Mouse (Mus musculus): ENCODE measurements around the gene Nop9. TPM values are rescaled to one million over a fixed set of nuclear protein-coding genes. Genes with fewer than 3 reads are reported as not detected.

Nop9 gene
- polyA plus RNA-seq (2014; fragmentation: Nextera tagmentation; extraction: Ambion mirVana), result 70.6 and 76.1 TPM in 2 replicates

- peaks cover 12% of the 10 kb centered on the region for H3K36me3 ChIP-seq (ENCODE audit: control insufficient read depth, insufficient read depth, low read length)
- ATAC-seq (replicated peaks; ENCODE audit: low FRiP score) (peak; percentile 89), DNase-seq (ENCODE audit: low spot score) (peak; percentile 96)
- 2% methylated on average over 39 of the region's 48 CpGs for WGBS
- peak within 1 kb of the TSS; percentile 92 for H3K9ac ChIP-seq (ENCODE audit: low read depth, low read length)
- H3K27ac ChIP-seq (ENCODE audit: low read depth, low read length), result peak within 1 kb of the TSS; percentile 73
- peaks cover 19% of the 10 kb centered on the region for H3K4me1 ChIP-seq (replicated peaks; ENCODE audit: control insufficient read depth, insufficient read depth, low read length)
- peak within 1 kb of the TSS; percentile 98 for H3K4me2 ChIP-seq
- H3K9me3 ChIP-seq (ENCODE audit: control insufficient read depth, low read length), result no peaks in the 10 kb centered on the region
- peak within 1 kb of the TSS; percentile 96 for H3K4me3 ChIP-seq (ENCODE audit: low read depth, low read length)
- no peaks in the 10 kb centered on the region for H3K27me3 ChIP-seq (replicated peaks; ENCODE audit: control insufficient read depth, insufficient read depth, low read length)
Measured at GRCm38 (mm10) chr14:55745180-55745860, at the start of gene Nop9, which contains the start of gene Dhrs1. TSS of gene Nop9 (plus strand) at chr14:55745693. TSS of gene Dhrs1 (minus strand) at chr14:55745690.

GRCm38 (mm10) chr14:55697226-55697625, 48.3 kb upstream of the Nop9 start:
- DNase-seq (ENCODE audit: low spot score) (no peak), ATAC-seq (replicated peaks; ENCODE audit: low FRiP score) (no peak)
- no peaks in the 10 kb centered on the region for H3K9me3 ChIP-seq (ENCODE audit: control insufficient read depth, low read length)
- no peaks in the 10 kb centered on the region for H3K4me1 ChIP-seq (replicated peaks; ENCODE audit: control insufficient read depth, insufficient read depth, low read length)
- 62% methylated on average over 4 of the region's 4 CpGs for WGBS
- H3K27me3 ChIP-seq (replicated peaks; ENCODE audit: control insufficient read depth, insufficient read depth, low read length), result no peaks in the 10 kb centered on the region
- no peak overlapping the region for H3K4me3 ChIP-seq (ENCODE audit: low read depth, low read length)
- no peaks in the 10 kb centered on the region for H3K36me3 ChIP-seq (ENCODE audit: control insufficient read depth, insufficient read depth, low read length)
- H3K9ac ChIP-seq (ENCODE audit: low read depth, low read length), result no peak overlapping the region
- no peak overlapping the region for H3K4me2 ChIP-seq
- H3K27ac ChIP-seq (ENCODE audit: low read depth, low read length), result no peak overlapping the region

- WGBS, result 69% methylated on average over 9 of the region's 9 CpGs
- H3K9ac ChIP-seq (ENCODE audit: low read depth, low read length), result no peak overlapping the region
- peaks cover 7% of the 10 kb centered on the region for H3K4me1 ChIP-seq (replicated peaks; ENCODE audit: control insufficient read depth, insufficient read depth, low read length)
- H3K27me3 ChIP-seq (replicated peaks; ENCODE audit: control insufficient read depth, insufficient read depth, low read length), result no peaks in the 10 kb centered on the region
- no peaks in the 10 kb centered on the region for H3K9me3 ChIP-seq (ENCODE audit: control insufficient read depth, low read length)
- H3K4me3 ChIP-seq (ENCODE audit: low read depth, low read length), result no peak overlapping the region
- no peaks in the 10 kb centered on the region for H3K36me3 ChIP-seq (ENCODE audit: control insufficient read depth, insufficient read depth, low read length)
- DNase-seq (ENCODE audit: low spot score) (no peak), ATAC-seq (replicated peaks; ENCODE audit: low FRiP score) (no peak)
- H3K4me2 ChIP-seq, result no peak overlapping the region
- H3K27ac ChIP-seq (ENCODE audit: low read depth, low read length), result no peak overlapping the region
Measured at GRCm38 (mm10) chr14:55701131-55701530, 44.4 kb upstream of the Nop9 start.

GRCm38 (mm10) chr14:55702761-55703160, 42.7 kb upstream of the Nop9 start:
- no peaks in the 10 kb centered on the region for H3K27me3 ChIP-seq (replicated peaks; ENCODE audit: control insufficient read depth, insufficient read depth, low read length)
- no peak overlapping the region for H3K4me3 ChIP-seq (ENCODE audit: low read depth, low read length)
- H3K4me1 ChIP-seq (replicated peaks; ENCODE audit: control insufficient read depth, insufficient read depth, low read length), result peaks cover 19% of the 10 kb centered on the region
- DNase-seq (ENCODE audit: low spot score), result no peak
- no peak for ATAC-seq (replicated peaks; ENCODE audit: low FRiP score)
- no peak overlapping the region for H3K27ac ChIP-seq (ENCODE audit: low read depth, low read length)
- no peaks in the 10 kb centered on the region for H3K9me3 ChIP-seq (ENCODE audit: control insufficient read depth, low read length)
- 76% methylated on average over 6 of the region's 6 CpGs for WGBS
- H3K4me2 ChIP-seq, result no peak overlapping the region
- no peak overlapping the region for H3K9ac ChIP-seq (ENCODE audit: low read depth, low read length)
- no peaks in the 10 kb centered on the region for H3K36me3 ChIP-seq (ENCODE audit: control insufficient read depth, insufficient read depth, low read length)

- Histone ChIP-seq H3K9ac (ENCODE audit: low read depth, low read length) (no peak overlapping the region), H3K4me2 (no peak overlapping the region), H3K36me3 (ENCODE audit: control insufficient read depth, insufficient read depth, low read length) (no peaks in the 10 kb centered on the region), H3K4me1 (replicated peaks; ENCODE audit: control insufficient read depth, insufficient read depth, low read length) (peaks cover 23% of the 10 kb centered on the region), H3K27ac (ENCODE audit: low read depth, low read length) (no peak overlapping the region), H3K9me3 (ENCODE audit: control insufficient read depth, low read length) (no peaks in the 10 kb centered on the region), H3K27me3 (replicated peaks; ENCODE audit: control insufficient read depth, insufficient read depth, low read length) (no peaks in the 10 kb centered on the region), H3K4me3 (ENCODE audit: low read depth, low read length) (no peak overlapping the region)
- ATAC-seq (replicated peaks; ENCODE audit: low FRiP score), result no peak
- DNase-seq (ENCODE audit: low spot score), result no peak
- 68% methylated on average over 8 of the region's 8 CpGs for WGBS
Measured at GRCm38 (mm10) chr14:55706051-55706600, 39.4 kb upstream of the Nop9 start.

- peak; percentile 74 for ATAC-seq (replicated peaks; ENCODE audit: low FRiP score)
- Histone ChIP-seq H3K27ac (ENCODE audit: low read depth, low read length) (no peak overlapping the region; the same call in 1 of the 2 replicates), H3K4me3 (ENCODE audit: low read depth, low read length) (no peak overlapping the region), H3K36me3 (ENCODE audit: control insufficient read depth, insufficient read depth, low read length) (no peaks in the 10 kb centered on the region), H3K9ac (ENCODE audit: low read depth, low read length) (no peak overlapping the region), H3K4me2 (no peak overlapping the region), H3K4me1 (replicated peaks; ENCODE audit: control insufficient read depth, insufficient read depth, low read length) (peaks cover 29% of the 10 kb centered on the region), H3K9me3 (ENCODE audit: control insufficient read depth, low read length) (no peaks in the 10 kb centered on the region), H3K27me3 (replicated peaks; ENCODE audit: control insufficient read depth, insufficient read depth, low read length) (0 out of 2 replicates have a peak, but pooled peaks cover 5% of the 10 kb centered on the region)
- no peak for DNase-seq (ENCODE audit: low spot score)
- WGBS, result 44% methylated on average over 5 of the region's 5 CpGs
Measured at GRCm38 (mm10) chr14:55707397-55707796, 38.1 kb upstream of the Nop9 start.

GRCm38 (mm10) chr14:55709509-55709908, 36.0 kb upstream of the Nop9 start:
- 88% methylated on average over 4 of the region's 4 CpGs for WGBS
- no peak overlapping the region for H3K27ac ChIP-seq (ENCODE audit: low read depth, low read length)
- H3K36me3 ChIP-seq (ENCODE audit: control insufficient read depth, insufficient read depth, low read length), result no peaks in the 10 kb centered on the region
- no peak overlapping the region for H3K4me3 ChIP-seq (ENCODE audit: low read depth, low read length)
- H3K27me3 ChIP-seq (replicated peaks; ENCODE audit: control insufficient read depth, insufficient read depth, low read length), result 0 out of 2 replicates have a peak, but pooled peaks cover 5% of the 10 kb centered on the region
- H3K9ac ChIP-seq (ENCODE audit: low read depth, low read length), result no peak overlapping the region
- H3K9me3 ChIP-seq (ENCODE audit: control insufficient read depth, low read length), result no peaks in the 10 kb centered on the region
- no peak for ATAC-seq (replicated peaks; ENCODE audit: low FRiP score)
- H3K4me1 ChIP-seq (replicated peaks; ENCODE audit: control insufficient read depth, insufficient read depth, low read length), result peaks cover 45% of the 10 kb centered on the region
- H3K4me2 ChIP-seq, result no peak overlapping the region
- DNase-seq (ENCODE audit: low spot score), result no peak

GRCm38 (mm10) chr14:55711786-55712185, 33.7 kb upstream of the Nop9 start:
- 0 out of 2 replicates have a peak, but pooled peaks cover under 1% of the 10 kb centered on the region for H3K36me3 ChIP-seq (ENCODE audit: control insufficient read depth, insufficient read depth, low read length)
- DNase-seq (ENCODE audit: low spot score), result no peak
- H3K9me3 ChIP-seq (ENCODE audit: control insufficient read depth, low read length), result no peaks in the 10 kb centered on the region
- 72% methylated on average over 7 of the region's 7 CpGs for WGBS
- no peak overlapping the region for H3K9ac ChIP-seq (ENCODE audit: low read depth, low read length)
- no peak overlapping the region for H3K4me2 ChIP-seq
- no peak overlapping the region for H3K27ac ChIP-seq (ENCODE audit: low read depth, low read length)
- peaks cover 37% of the 10 kb centered on the region for H3K4me1 ChIP-seq (replicated peaks; ENCODE audit: control insufficient read depth, insufficient read depth, low read length)
- ATAC-seq (replicated peaks; ENCODE audit: low FRiP score), result no peak
- H3K4me3 ChIP-seq (ENCODE audit: low read depth, low read length), result no peak overlapping the region
- H3K27me3 ChIP-seq (replicated peaks; ENCODE audit: control insufficient read depth, insufficient read depth, low read length), result 0 out of 2 replicates have a peak, but pooled peaks cover 5% of the 10 kb centered on the region

Measured in liver, embryonic 11.5 days (tissue).